Mouse (Mus musculus) midbrain, embryonic 12.5 days (tissue): ENCODE data around the gene Th. TPM values are rescaled to one million over a fixed set of nuclear protein-coding genes. Genes with fewer than 3 reads are reported as not detected.

Source experiments
- ATAC-seq: fragments of 200-750 bp; cut with Nextera tagmentation; 2 replicates; pipeline ENCODE4 v1.8.0; 2017; ENCODE audit warnings: low read depth, moderate TSS enrichment, moderate library complexity; ENCODE audit not compliant: low FRiP score
- H3K27ac ChIP-seq: fragments of 300-500 bp; sonication (generic); replicated peaks from 2 replicates; pipeline ENCODE4 v1.5.1; 2016; ENCODE audit warnings: mild to moderate bottlenecking
- H3K27me3 ChIP-seq: fragments of 300-500 bp; sonication (generic); 2 replicates; pipeline ENCODE4 v1.6.1; 2016; ENCODE audit warnings: mild to moderate bottlenecking
- H3K36me3 ChIP-seq: fragments of 300-500 bp; sonication (generic); 2 replicates; pipeline ENCODE4 v1.6.1; 2016
- H3K4me1 ChIP-seq: fragments of 300-500 bp; sonication (generic); 2 replicates; pipeline ENCODE4 v1.6.1; 2016
- H3K4me2 ChIP-seq: fragments of 300-500 bp; sonication (generic); replicated peaks from 2 replicates; pipeline ENCODE4 v1.6.1; 2016; ENCODE audit warnings: mild to moderate bottlenecking, moderate library complexity
- H3K4me3 ChIP-seq: fragments of 300-500 bp; sonication (generic); 2 replicates; pipeline ENCODE4 v1.5.1; 2016; ENCODE audit warnings: mild to moderate bottlenecking
- H3K9ac ChIP-seq: fragments of 300-500 bp; sonication (generic); replicated peaks from 2 replicates; pipeline ENCODE4 v1.6.1; 2016; ENCODE audit warnings: mild to moderate bottlenecking, moderate library complexity
- H3K9me3 ChIP-seq: fragments of 300-500 bp; sonication (generic); 2 replicates; pipeline ENCODE4 v1.6.1; 2016; ENCODE audit warnings: mild to moderate bottlenecking
- WGBS: fragments of 180-500 bp; shearing (Covaris S2); methylation state at CpG from one replicate; pipeline ENCODE4 v1.1.7; 2016; 5-methylcytosine and 5-hydroxymethylcytosine counted together
- polyA plus RNA-seq: library from polyadenylated mRNA; unstranded; fragments of >200 nt; fragmentation: Nextera tagmentation; extraction: Ambion mirVana; gene quantifications from 2 replicates; pipeline ENCODE4 v1.2.1, GENCODE M21; 2016

The Th gene
- polyA plus RNA-seq: 16.2 and 28.5 TPM in 2 replicates

- Histone ChIP-seq H3K36me3 (no peaks in the 10 kb centered on the region), H3K9ac (no peak within 1 kb of the TSS), H3K9me3 (no peaks in the 10 kb centered on the region), H3K27ac (no peak within 1 kb of the TSS), H3K4me1 (no peaks in the 10 kb centered on the region), H3K4me2 (no peak within 1 kb of the TSS), H3K4me3 (no peak within 1 kb of the TSS), H3K27me3 (no peaks in the 10 kb centered on the region)
- 82% methylated on average over 3 of the region's 3 CpGs for WGBS
- no peak for ATAC-seq
Observed at GRCm38 (mm10) chr7:142931028-142931427, at the start of gene Th. TSS of gene Th (minus strand) at chr7:142931128.

GRCm38 (mm10) chr7:142968809-142969511 is 38.0 kb upstream of the Th start, which contains the start of gene Ascl2:
TSS of gene Ascl2 (minus strand) at chr7:142969264.
- Histone ChIP-seq H3K4me1 (peaks cover 27% of the 10 kb centered on the region), H3K9me3 (no peaks in the 10 kb centered on the region), H3K36me3 (no peaks in the 10 kb centered on the region), H3K27me3 (peaks cover 85% of the 10 kb centered on the region), H3K4me3 (peak within 1 kb of the TSS; percentile 42), H3K9ac (peak within 1 kb of the TSS; percentile 37; the same call in 1 of the 2 replicates), H3K27ac (no peak within 1 kb of the TSS), H3K4me2 (peak within 1 kb of the TSS; percentile 78)
- WGBS: 2% methylated on average over 51 of the region's 51 CpGs
- peak; percentile 64 for ATAC-seq

- Histone ChIP-seq H3K9ac (peak overlapping the region; percentile 37; the same call in 1 of the 2 replicates), H3K9me3 (no peaks in the 10 kb centered on the region), H3K36me3 (no peaks in the 10 kb centered on the region), H3K4me1 (peaks cover 31% of the 10 kb centered on the region), H3K27ac (no peak overlapping the region), H3K4me3 (peak overlapping the region; percentile 42), H3K27me3 (peaks cover 86% of the 10 kb centered on the region), H3K4me2 (peak overlapping the region; percentile 78)
- WGBS: under 1% methylated on average over 89 of the region's 90 CpGs
- peak; percentile 62 for ATAC-seq
Observed at GRCm38 (mm10) chr7:142967884-142968808, 37.2 kb upstream of the Th start.

GRCm38 (mm10) chr7:142967414-142967883 is 36.5 kb upstream of the Th start:
- Histone ChIP-seq H3K27ac (no peak overlapping the region), H3K4me2 (peak overlapping the region; percentile 78), H3K9me3 (no peaks in the 10 kb centered on the region), H3K9ac (peak overlapping the region; percentile 37; the same call in 1 of the 2 replicates), H3K27me3 (peaks cover 92% of the 10 kb centered on the region), H3K4me3 (peak overlapping the region; percentile 42), H3K36me3 (no peaks in the 10 kb centered on the region), H3K4me1 (peaks cover 31% of the 10 kb centered on the region)
- ATAC-seq: 0 out of 2 replicates have a peak, but pooled peaks have one; percentile 31
- under 1% methylated on average over 36 of the region's 36 CpGs for WGBS

GRCm38 (mm10) chr7:142959752-142960151 is 28.8 kb upstream of the Th start:
- Histone ChIP-seq H3K4me3 (no peak overlapping the region), H3K4me1 (peaks cover 6% of the 10 kb centered on the region; the same call in 1 of the 2 replicates), H3K36me3 (no peaks in the 10 kb centered on the region), H3K27ac (no peak overlapping the region), H3K27me3 (peaks cover 33% of the 10 kb centered on the region), H3K4me2 (no peak overlapping the region), H3K9ac (no peak overlapping the region), H3K9me3 (no peaks in the 10 kb centered on the region)
- 67% methylated on average over 4 of the region's 4 CpGs for WGBS
- ATAC-seq: no peak

- no peak overlapping the region for H3K4me3 ChIP-seq
- H3K36me3 ChIP-seq: no peaks in the 10 kb centered on the region
- no peaks in the 10 kb centered on the region for H3K9me3 ChIP-seq
- no peak overlapping the region for H3K4me2 ChIP-seq
- WGBS: 92% methylated on average over 1 of the region's 1 CpGs
- ATAC-seq: no peak
- H3K27ac ChIP-seq: no peak overlapping the region
- no peak overlapping the region for H3K9ac ChIP-seq
- H3K4me1 ChIP-seq: peaks cover 3% of the 10 kb centered on the region; the same call in 1 of the 2 replicates
- peaks cover 27% of the 10 kb centered on the region for H3K27me3 ChIP-seq
Observed at GRCm38 (mm10) chr7:142958817-142959216, 27.9 kb upstream of the Th start.

- Histone ChIP-seq H3K36me3 (no peaks in the 10 kb centered on the region), H3K27me3 (peaks cover 4% of the 10 kb centered on the region), H3K9me3 (no peaks in the 10 kb centered on the region), H3K4me3 (no peak overlapping the region), H3K27ac (no peak overlapping the region), H3K4me2 (no peak overlapping the region), H3K4me1 (no peaks in the 10 kb centered on the region), H3K9ac (no peak overlapping the region)
- 83% methylated on average over 2 of the region's 2 CpGs for WGBS
- ATAC-seq: no peak
Observed at GRCm38 (mm10) chr7:142956018-142956417, 25.1 kb upstream of the Th start.

- no peaks in the 10 kb centered on the region for H3K36me3 ChIP-seq
- 18% methylated on average over 1 of the region's 1 CpGs for WGBS
- ATAC-seq: no peak
- no peak overlapping the region for H3K4me3 ChIP-seq
- H3K9ac ChIP-seq: no peak overlapping the region
- no peaks in the 10 kb centered on the region for H3K4me1 ChIP-seq
- no peaks in the 10 kb centered on the region for H3K9me3 ChIP-seq
- no peak overlapping the region for H3K27ac ChIP-seq
- H3K4me2 ChIP-seq: no peak overlapping the region
- H3K27me3 ChIP-seq: peaks cover 39% of the 10 kb centered on the region
Observed at GRCm38 (mm10) chr7:142949568-142949967, 18.6 kb upstream of the Th start.

GRCm38 (mm10) chr7:142937631-142938030 is 6.7 kb upstream of the Th start:
- no peaks in the 10 kb centered on the region for H3K9me3 ChIP-seq
- H3K4me3 ChIP-seq: no peak overlapping the region
- H3K9ac ChIP-seq: no peak overlapping the region
- H3K4me1 ChIP-seq: no peaks in the 10 kb centered on the region
- H3K27ac ChIP-seq: no peak overlapping the region
- H3K27me3 ChIP-seq: no peaks in the 10 kb centered on the region
- no peak for ATAC-seq
- H3K36me3 ChIP-seq: no peaks in the 10 kb centered on the region
- H3K4me2 ChIP-seq: no peak overlapping the region

- 90% methylated on average over 14 of the region's 14 CpGs for WGBS
- Histone ChIP-seq H3K27ac (no peak overlapping the region), H3K4me3 (no peak overlapping the region), H3K4me2 (no peak overlapping the region), H3K27me3 (no peaks in the 10 kb centered on the region), H3K9me3 (no peaks in the 10 kb centered on the region), H3K4me1 (no peaks in the 10 kb centered on the region), H3K9ac (no peak overlapping the region), H3K36me3 (no peaks in the 10 kb centered on the region)
- no peak for ATAC-seq
Observed at GRCm38 (mm10) chr7:142935708-142936107, 4.8 kb upstream of the Th start.

- no peak overlapping the region for H3K4me2 ChIP-seq
- no peak for ATAC-seq
- WGBS: 72% methylated on average over 3 of the region's 3 CpGs
- no peak overlapping the region for H3K27ac ChIP-seq
- H3K9me3 ChIP-seq: no peaks in the 10 kb centered on the region
- H3K4me3 ChIP-seq: no peak overlapping the region
- no peaks in the 10 kb centered on the region for H3K4me1 ChIP-seq
- H3K36me3 ChIP-seq: no peaks in the 10 kb centered on the region
- H3K9ac ChIP-seq: no peak overlapping the region
- H3K27me3 ChIP-seq: no peaks in the 10 kb centered on the region
Observed at GRCm38 (mm10) chr7:142932469-142932868, 1.5 kb upstream of the Th start.

GRCm38 (mm10) chr7:142929516-142929915 is 1.4 kb downstream of the Th start:
- H3K36me3 ChIP-seq: no peaks in the 10 kb centered on the region
- H3K4me3 ChIP-seq: no peak overlapping the region
- H3K4me1 ChIP-seq: no peaks in the 10 kb centered on the region
- no peak overlapping the region for H3K9ac ChIP-seq
- no peak for ATAC-seq
- no peak overlapping the region for H3K4me2 ChIP-seq
- H3K27me3 ChIP-seq: no peaks in the 10 kb centered on the region
- H3K9me3 ChIP-seq: no peaks in the 10 kb centered on the region
- no peak overlapping the region for H3K27ac ChIP-seq
- WGBS: 76% methylated on average over 2 of the region's 2 CpGs
